Mouse (Mus musculus) limb, embryonic 12.5 days (tissue): ENCODE measurements around the gene Acot13. TPM values are rescaled to one million over a fixed set of nuclear protein-coding genes. Genes with fewer than 3 reads are reported as not detected.

Source experiments
- ATAC-seq: fragments of 200-750 bp; cut with Nextera tagmentation; 2 replicates; pipeline ENCODE4 v1.8.0; 2017; ENCODE audit warnings: low read depth, moderate TSS enrichment; ENCODE audit not compliant: insufficient number of reproducible peaks, insufficient read depth, low FRiP score, low TSS enrichment
- H3K27ac ChIP-seq: fragments of 300-500 bp; sonication (generic); 2 replicates; pipeline ENCODE4 v1.5.1; 2016; ENCODE audit warnings: mild to moderate bottlenecking, moderate library complexity
- H3K27me3 ChIP-seq: fragments of 300-500 bp; sonication (generic); 2 replicates; pipeline ENCODE4 v1.6.1; 2016; ENCODE audit warnings: mild to moderate bottlenecking, moderate library complexity
- H3K36me3 ChIP-seq: fragments of 300-500 bp; sonication (generic); 2 replicates; pipeline ENCODE4 v1.6.1; 2016; ENCODE audit warnings: mild to moderate bottlenecking, moderate library complexity
- H3K4me1 ChIP-seq: fragments of 300-500 bp; sonication (generic); replicated peaks from 2 replicates; pipeline ENCODE4 v1.6.1; 2016
- H3K4me2 ChIP-seq: fragments of 300-500 bp; sonication (generic); 2 replicates; pipeline ENCODE4 v1.6.1; 2016; ENCODE audit warnings: mild to moderate bottlenecking, moderate library complexity
- H3K4me3 ChIP-seq: fragments of 300-500 bp; sonication (generic); replicated peaks from 2 replicates; pipeline ENCODE4 v1.5.1; 2016; ENCODE audit warnings: mild to moderate bottlenecking
- H3K9ac ChIP-seq: fragments of 300-500 bp; sonication (generic); replicated peaks from 2 replicates; pipeline ENCODE4 v1.6.1; 2016; ENCODE audit warnings: mild to moderate bottlenecking, moderate library complexity
- H3K9me3 ChIP-seq: fragments of 300-500 bp; sonication (generic); 2 replicates; pipeline ENCODE4 v1.6.1; 2016; ENCODE audit warnings: mild to moderate bottlenecking, moderate library complexity
- WGBS: fragments of 180-500 bp; shearing (Covaris S2); methylation state at CpG from one replicate; pipeline ENCODE4 v1.1.7; 2016; 5-methylcytosine and 5-hydroxymethylcytosine counted together
- polyA plus RNA-seq: library from polyadenylated mRNA; unstranded; fragments of >200 nt; fragmentation: Nextera tagmentation; extraction: Ambion mirVana; gene quantifications from 2 replicates; pipeline ENCODE4 v1.2.1, GENCODE M21; 2016

Gene Acot13
- 63.1 and 70.4 TPM in 2 replicates for polyA plus RNA-seq

GRCm38 (mm10) chr13:24831353-24832130 is at the start of gene Acot13, which contains the start of gene Tdp2:
Gene Acot13 (minus strand): TSS chr13:24831540.
Gene Tdp2 (plus strand): TSS chr13:24831679.
- under 1% methylated on average over 86 of the region's 90 CpGs for WGBS
- peaks cover 8% of the 10 kb centered on the region; the same call in 1 of the 2 replicates for H3K36me3 ChIP-seq
- H3K9me3 ChIP-seq, result no peaks in the 10 kb centered on the region
- H3K4me2 ChIP-seq, result peak within 1 kb of the TSS; percentile 75
- ATAC-seq, result peak; percentile 95
- peak within 1 kb of the TSS; percentile 95 for H3K4me3 ChIP-seq
- H3K27ac ChIP-seq, result peak within 1 kb of the TSS; percentile 95
- no peaks in the 10 kb centered on the region for H3K27me3 ChIP-seq
- H3K4me1 ChIP-seq, result peaks cover 27% of the 10 kb centered on the region
- peak within 1 kb of the TSS; percentile 91 for H3K9ac ChIP-seq

GRCm38 (mm10) chr13:24880704-24881103 is 49.4 kb upstream of the Acot13 start:
- WGBS, result 96% methylated on average over 5 of the region's 5 CpGs
- H3K27me3 ChIP-seq, result no peaks in the 10 kb centered on the region
- H3K36me3 ChIP-seq, result no peaks in the 10 kb centered on the region
- no peak overlapping the region for H3K9ac ChIP-seq
- no peak for ATAC-seq
- H3K4me1 ChIP-seq, result no peaks in the 10 kb centered on the region
- no peaks in the 10 kb centered on the region; the same call in 1 of the 2 replicates for H3K9me3 ChIP-seq
- no peak overlapping the region for H3K4me3 ChIP-seq
- H3K4me2 ChIP-seq, result no peak overlapping the region
- no peak overlapping the region for H3K27ac ChIP-seq

GRCm38 (mm10) chr13:24880208-24880607 is 48.9 kb upstream of the Acot13 start:
- Histone ChIP-seq H3K27ac (no peak overlapping the region), H3K9ac (no peak overlapping the region), H3K36me3 (no peaks in the 10 kb centered on the region), H3K27me3 (no peaks in the 10 kb centered on the region), H3K4me3 (no peak overlapping the region), H3K4me2 (no peak overlapping the region), H3K4me1 (no peaks in the 10 kb centered on the region), H3K9me3 (peaks cover 5% of the 10 kb centered on the region; the same call in 1 of the 2 replicates)
- 86% methylated on average over 6 of the region's 6 CpGs for WGBS
- ATAC-seq, result no peak

- Histone ChIP-seq H3K36me3 (no peaks in the 10 kb centered on the region), H3K27ac (no peak overlapping the region), H3K9me3 (peaks cover 6% of the 10 kb centered on the region; the same call in 1 of the 2 replicates), H3K9ac (no peak overlapping the region), H3K27me3 (no peaks in the 10 kb centered on the region), H3K4me3 (no peak overlapping the region), H3K4me2 (no peak overlapping the region), H3K4me1 (no peaks in the 10 kb centered on the region)
- WGBS, result 93% methylated on average over 15 of the region's 15 CpGs
- ATAC-seq, result no peak
These were observed 48.2 kb upstream of the Acot13 start for GRCm38 (mm10) chr13:24879359-24880040.

- Histone ChIP-seq H3K27me3 (no peaks in the 10 kb centered on the region), H3K27ac (no peak overlapping the region), H3K4me2 (no peak overlapping the region), H3K9ac (no peak overlapping the region), H3K9me3 (no peaks in the 10 kb centered on the region), H3K4me3 (no peak overlapping the region), H3K4me1 (no peaks in the 10 kb centered on the region), H3K36me3 (no peaks in the 10 kb centered on the region)
- WGBS, result 88% methylated on average over 7 of the region's 7 CpGs
- ATAC-seq, result no peak
These were observed 36.9 kb upstream of the Acot13 start for GRCm38 (mm10) chr13:24868233-24868632.

- H3K4me2 ChIP-seq, result no peak overlapping the region
- no peaks in the 10 kb centered on the region for H3K9me3 ChIP-seq
- H3K4me3 ChIP-seq, result no peak overlapping the region
- no peak for ATAC-seq
- H3K36me3 ChIP-seq, result no peaks in the 10 kb centered on the region
- no peaks in the 10 kb centered on the region for H3K27me3 ChIP-seq
- no peak overlapping the region for H3K9ac ChIP-seq
- WGBS, result 90% methylated on average over 10 of the region's 10 CpGs
- H3K27ac ChIP-seq, result no peak overlapping the region
- H3K4me1 ChIP-seq, result no peaks in the 10 kb centered on the region
These were observed 36.4 kb upstream of the Acot13 start for GRCm38 (mm10) chr13:24867789-24868188.

GRCm38 (mm10) chr13:24866430-24867402 is 35.4 kb upstream of the Acot13 start:
- Histone ChIP-seq H3K27me3 (no peaks in the 10 kb centered on the region), H3K27ac (no peak overlapping the region), H3K36me3 (no peaks in the 10 kb centered on the region), H3K9ac (no peak overlapping the region), H3K4me3 (no peak overlapping the region), H3K9me3 (no peaks in the 10 kb centered on the region), H3K4me2 (no peak overlapping the region), H3K4me1 (peaks cover 7% of the 10 kb centered on the region; the same call in 1 of the 2 replicates)
- WGBS, result 79% methylated on average over 9 of the region's 9 CpGs
- no peak for ATAC-seq

- ATAC-seq, result no peak
- H3K9ac ChIP-seq, result no peak overlapping the region
- WGBS, result 64% methylated on average over 7 of the region's 7 CpGs
These were observed 31.2 kb upstream of the Acot13 start for GRCm38 (mm10) chr13:24862520-24862919.

GRCm38 (mm10) chr13:24862021-24862420 is 30.7 kb upstream of the Acot13 start:
- Histone ChIP-seq H3K36me3 (no peaks in the 10 kb centered on the region), H3K27ac (no peak overlapping the region), H3K4me2 (no peak overlapping the region), H3K9me3 (no peaks in the 10 kb centered on the region), H3K4me1 (peaks cover 21% of the 10 kb centered on the region), H3K4me3 (no peak overlapping the region), H3K27me3 (no peaks in the 10 kb centered on the region), H3K9ac (no peak overlapping the region)
- ATAC-seq, result no peak
- WGBS, result 66% methylated on average over 7 of the region's 7 CpGs

More at GRCm38 (mm10) chr13:24862520-24862919, 31.2 kb upstream of the Acot13 start:
- Histone ChIP-seq H3K27me3 (no peaks in the 10 kb centered on the region), H3K36me3 (no peaks in the 10 kb centered on the region), H3K9me3 (no peaks in the 10 kb centered on the region), H3K4me3 (no peak overlapping the region), H3K4me2 (no peak overlapping the region), H3K4me1 (peaks cover 21% of the 10 kb centered on the region), H3K27ac (no peak overlapping the region)

GRCm38 (mm10) chr13:24861084-24861483 is 29.7 kb upstream of the Acot13 start:
- no peak overlapping the region for H3K4me2 ChIP-seq
- H3K9me3 ChIP-seq, result no peaks in the 10 kb centered on the region
- H3K27me3 ChIP-seq, result no peaks in the 10 kb centered on the region
- no peak for ATAC-seq
- H3K4me1 ChIP-seq, result peaks cover 21% of the 10 kb centered on the region
- H3K4me3 ChIP-seq, result no peak overlapping the region
- no peak overlapping the region for H3K9ac ChIP-seq
- WGBS, result 63% methylated on average over 12 of the region's 12 CpGs
- no peak overlapping the region for H3K27ac ChIP-seq
- H3K36me3 ChIP-seq, result no peaks in the 10 kb centered on the region
